Mouse (Mus musculus) stomach, embryonic 16.5 days (tissue): ENCODE results near the gene Ttc23. TPM values are rescaled to one million over a fixed set of nuclear protein-coding genes. Genes with fewer than 3 reads are reported as not detected.

Experiments
- ATAC-seq: fragments of 200-750 bp; cut with Nextera tagmentation; 2 replicates; pipeline ENCODE4 v1.8.0; 2017; ENCODE audit warnings: moderate number of reproducible peaks, moderate TSS enrichment; ENCODE audit not compliant: insufficient read depth, low FRiP score
- H3K27ac ChIP-seq: fragments of 300-500 bp; sonication (generic); 2 replicates; pipeline ENCODE4 v1.5.1; 2014; ENCODE audit warnings: low read length
- H3K27me3 ChIP-seq: fragments of 300-500 bp; sonication (generic); 2 replicates; pipeline ENCODE4 v1.6.1; 2014; ENCODE audit warnings: low read length, control low read depth, mixed read lengths; ENCODE audit not compliant: control insufficient read depth, insufficient read depth
- H3K36me3 ChIP-seq: fragments of 300-500 bp; sonication (generic); 2 replicates; pipeline ENCODE4 v1.6.1; 2014; ENCODE audit warnings: low read length; ENCODE audit not compliant: control insufficient read depth, insufficient read depth
- H3K4me1 ChIP-seq: fragments of 300-500 bp; sonication (generic); 2 replicates; pipeline ENCODE4 v1.6.1; 2014; ENCODE audit warnings: low read length, control low read depth, mixed read lengths; ENCODE audit not compliant: control insufficient read depth, insufficient read depth
- H3K4me2 ChIP-seq: fragments of 300-500 bp; sonication (generic); 2 replicates; pipeline ENCODE4 v1.6.1; 2014; ENCODE audit warnings: low read depth, low read length, mixed read lengths
- H3K4me3 ChIP-seq: fragments of 300-500 bp; sonication (generic); replicated peaks from 2 replicates; pipeline ENCODE4 v1.5.1; 2014; ENCODE audit warnings: mild to moderate bottlenecking, low read length
- H3K9ac ChIP-seq: fragments of 300-500 bp; sonication (generic); 2 replicates; pipeline ENCODE4 v1.6.1; 2014; ENCODE audit warnings: low read length
- H3K9me3 ChIP-seq: fragments of 300-500 bp; sonication (generic); replicated peaks from 2 replicates; pipeline ENCODE4 v1.6.1; 2016; ENCODE audit warnings: low read length, control low read depth; ENCODE audit not compliant: control insufficient read depth
- WGBS: fragments of 180-500 bp; shearing (Covaris S2); extraction: QIAGEN DNeasy Blood & Tissue Kit; methylation state at CpG from one replicate; pipeline ENCODE4 v1.1.7; 2014; 5-methylcytosine and 5-hydroxymethylcytosine counted together
- polyA plus RNA-seq: library from polyadenylated mRNA; unstranded; fragments of >200 nt; fragmentation: Nextera tagmentation; extraction: Ambion mirVana; gene quantifications from 2 replicates; pipeline ENCODE4 v1.2.1, GENCODE M21; 2015

The Ttc23 gene
- polyA plus RNA-seq, 1 experiment from 2014 or later, result 29.8 TPM

GRCm38 (mm10) chr7:67617646-67618045, 29.6 kb upstream of the Ttc23 start:
- Histone ChIP-seq H3K4me1 (no peaks in the 10 kb centered on the region), H3K9ac (no peak overlapping the region), H3K4me3 (no peak overlapping the region), H3K36me3 (no peaks in the 10 kb centered on the region), H3K9me3 (no peaks in the 10 kb centered on the region), H3K4me2 (no peak overlapping the region), H3K27me3 (no peaks in the 10 kb centered on the region), H3K27ac (no peak overlapping the region)
- WGBS, result 91% methylated on average over 10 of the region's 10 CpGs
- no peak for ATAC-seq

- no peaks in the 10 kb centered on the region for H3K36me3 ChIP-seq
- no peaks in the 10 kb centered on the region for H3K27me3 ChIP-seq
- H3K27ac ChIP-seq, result no peak overlapping the region
- no peaks in the 10 kb centered on the region for H3K4me1 ChIP-seq
- 87% methylated on average over 3 of the region's 3 CpGs for WGBS
- H3K4me3 ChIP-seq, result no peak overlapping the region
- ATAC-seq, result no peak
- no peak overlapping the region for H3K9ac ChIP-seq
- no peak overlapping the region for H3K4me2 ChIP-seq
- H3K9me3 ChIP-seq, result no peaks in the 10 kb centered on the region
These were observed 28.9 kb upstream of the Ttc23 start for GRCm38 (mm10) chr7:67618316-67618715.

DNA sequence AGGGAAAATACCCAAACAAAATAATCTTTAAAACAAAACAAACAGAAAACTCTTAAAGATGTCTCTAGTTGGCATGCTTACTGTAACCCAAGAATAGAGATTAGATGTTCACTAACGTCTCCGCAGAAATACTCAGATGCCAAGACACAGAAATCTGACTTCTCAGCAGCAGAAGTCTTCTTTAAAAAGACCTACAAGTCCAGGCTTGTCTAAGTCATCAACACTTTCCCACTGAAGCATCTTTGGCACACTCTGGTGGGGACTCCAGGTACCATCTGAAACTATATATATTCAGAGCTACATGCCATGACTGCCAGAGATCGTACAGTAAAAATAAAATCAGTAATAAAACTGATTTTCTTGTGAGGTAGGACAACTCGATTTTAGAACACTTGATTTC, 27.4 kb upstream of the Ttc23 start:
- Histone ChIP-seq H3K36me3 (no peaks in the 10 kb centered on the region), H3K4me1 (no peaks in the 10 kb centered on the region), H3K9me3 (no peaks in the 10 kb centered on the region), H3K27ac (no peak overlapping the region), H3K9ac (no peak overlapping the region), H3K27me3 (no peaks in the 10 kb centered on the region), H3K4me2 (no peak overlapping the region), H3K4me3 (no peak overlapping the region)
- ATAC-seq, result no peak
- 75% methylated on average over 4 of the region's 4 CpGs for WGBS

DNA sequence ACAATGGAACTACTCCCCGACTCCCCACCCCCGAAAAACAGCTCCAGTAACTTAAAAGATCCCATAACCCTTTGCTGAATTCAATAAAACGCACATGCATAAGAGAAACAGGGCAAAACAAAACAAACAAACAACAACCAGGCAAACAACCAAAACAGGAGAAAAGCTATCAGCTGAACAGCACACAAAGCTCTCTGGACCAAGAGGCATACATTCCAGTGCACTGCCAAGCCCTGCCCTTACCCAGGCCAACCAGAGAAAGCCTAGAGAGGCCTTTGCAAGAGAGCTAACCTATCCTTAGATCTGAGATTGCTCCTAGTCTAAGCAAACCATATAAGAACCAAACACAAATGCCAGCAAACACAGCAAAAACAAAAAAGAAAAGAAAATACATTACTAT, 25.1 kb upstream of the Ttc23 start:
- Histone ChIP-seq H3K4me1 (no peaks in the 10 kb centered on the region), H3K4me3 (no peak overlapping the region), H3K27ac (no peak overlapping the region), H3K4me2 (no peak overlapping the region), H3K9me3 (no peaks in the 10 kb centered on the region), H3K36me3 (no peaks in the 10 kb centered on the region), H3K27me3 (no peaks in the 10 kb centered on the region), H3K9ac (no peak overlapping the region)
- ATAC-seq, result no peak
- WGBS, result 75% methylated on average over 3 of the region's 3 CpGs

DNA sequence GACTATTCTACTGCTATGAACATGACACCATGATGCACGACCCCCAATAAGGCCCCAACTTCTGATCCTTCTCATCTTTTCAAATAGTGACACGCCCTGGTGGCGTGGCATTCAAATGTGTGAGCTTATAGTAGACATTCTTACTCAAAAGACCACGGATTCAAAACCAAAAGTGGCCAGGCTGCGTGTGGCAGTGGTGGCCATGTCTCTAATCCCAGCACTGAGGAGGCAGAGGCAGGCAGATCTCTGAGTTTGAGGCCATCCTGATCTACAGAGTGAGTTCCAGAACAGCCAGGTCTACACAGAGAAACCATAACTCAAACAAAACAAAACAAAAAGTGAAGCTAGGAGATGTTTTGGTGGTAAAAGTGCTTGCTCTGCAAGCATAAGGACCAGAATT, 20.5 kb upstream of the Ttc23 start:
- 0 out of 2 replicates have a peak, but pooled peaks cover 2% of the 10 kb centered on the region for H3K4me1 ChIP-seq
- ATAC-seq, result no peak
- no peaks in the 10 kb centered on the region for H3K36me3 ChIP-seq
- no peaks in the 10 kb centered on the region for H3K9me3 ChIP-seq
- no peak overlapping the region for H3K4me2 ChIP-seq
- 86% methylated on average over 5 of the region's 5 CpGs for WGBS
- H3K27ac ChIP-seq, result no peak overlapping the region
- H3K9ac ChIP-seq, result no peak overlapping the region
- H3K4me3 ChIP-seq, result no peak overlapping the region
- H3K27me3 ChIP-seq, result no peaks in the 10 kb centered on the region

DNA sequence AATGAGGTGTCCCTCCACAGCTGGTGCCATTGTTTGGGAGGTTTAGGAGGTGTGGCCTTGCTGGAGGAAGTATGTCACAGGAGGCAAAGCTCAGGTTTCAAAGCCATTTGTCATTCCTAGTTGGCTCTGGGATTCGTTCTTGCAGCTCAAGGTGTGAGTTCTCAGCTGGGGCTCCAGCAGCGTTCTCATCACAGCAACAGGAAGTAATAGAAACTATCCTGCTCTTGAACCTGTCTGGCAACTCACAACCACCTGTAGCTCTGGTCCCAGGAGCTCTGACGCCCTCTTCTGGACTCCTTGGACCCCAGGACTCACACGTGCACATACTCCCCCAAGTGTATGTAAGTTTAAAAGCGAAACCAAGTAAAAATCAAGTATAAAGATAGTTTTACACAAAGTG, 17.5 kb upstream of the Ttc23 start:
- H3K9me3 ChIP-seq, result no peaks in the 10 kb centered on the region
- H3K4me1 ChIP-seq, result 0 out of 2 replicates have a peak, but pooled peaks cover 2% of the 10 kb centered on the region
- no peak overlapping the region for H3K4me2 ChIP-seq
- H3K4me3 ChIP-seq, result no peak overlapping the region
- no peak overlapping the region for H3K9ac ChIP-seq
- H3K36me3 ChIP-seq, result no peaks in the 10 kb centered on the region
- no peak overlapping the region for H3K27ac ChIP-seq
- ATAC-seq, result no peak
- WGBS, result 49% methylated on average over 5 of the region's 5 CpGs
- H3K27me3 ChIP-seq, result no peaks in the 10 kb centered on the region

DNA sequence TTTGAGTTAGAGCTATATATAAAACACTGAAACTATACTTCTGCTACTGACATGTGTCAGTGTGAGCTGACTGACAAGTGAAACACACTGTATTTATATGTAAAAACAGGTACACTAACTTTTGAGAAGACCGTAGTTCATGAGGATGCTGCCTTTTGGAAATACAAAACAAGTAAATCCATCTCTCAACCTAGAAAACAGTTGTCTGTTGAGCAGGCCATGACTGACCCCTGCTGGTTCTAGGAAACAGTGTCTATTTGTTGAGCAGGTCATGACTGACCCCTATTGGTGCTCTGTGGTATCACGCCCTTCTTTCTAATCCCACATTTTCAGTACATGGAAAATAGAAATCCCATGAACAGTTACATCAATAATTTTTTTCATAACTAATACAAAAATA, 16.4 kb upstream of the Ttc23 start:
- Histone ChIP-seq H3K36me3 (no peaks in the 10 kb centered on the region), H3K9ac (no peak overlapping the region), H3K4me1 (0 out of 2 replicates have a peak, but pooled peaks cover 2% of the 10 kb centered on the region), H3K27ac (no peak overlapping the region), H3K4me2 (no peak overlapping the region), H3K4me3 (no peak overlapping the region), H3K9me3 (no peaks in the 10 kb centered on the region), H3K27me3 (no peaks in the 10 kb centered on the region)
- WGBS, result 17% methylated on average over 2 of the region's 2 CpGs
- ATAC-seq, result no peak

- Histone ChIP-seq H3K36me3 (no peaks in the 10 kb centered on the region), H3K27ac (no peak overlapping the region), H3K4me3 (no peak overlapping the region), H3K4me1 (0 out of 2 replicates have a peak, but pooled peaks cover 2% of the 10 kb centered on the region), H3K27me3 (no peaks in the 10 kb centered on the region), H3K9me3 (no peaks in the 10 kb centered on the region), H3K9ac (no peak overlapping the region), H3K4me2 (no peak overlapping the region)
- no peak for ATAC-seq
- 85% methylated on average over 5 of the region's 5 CpGs for WGBS
These were observed 14.8 kb upstream of the Ttc23 start for GRCm38 (mm10) chr7:67632380-67632779.

DNA sequence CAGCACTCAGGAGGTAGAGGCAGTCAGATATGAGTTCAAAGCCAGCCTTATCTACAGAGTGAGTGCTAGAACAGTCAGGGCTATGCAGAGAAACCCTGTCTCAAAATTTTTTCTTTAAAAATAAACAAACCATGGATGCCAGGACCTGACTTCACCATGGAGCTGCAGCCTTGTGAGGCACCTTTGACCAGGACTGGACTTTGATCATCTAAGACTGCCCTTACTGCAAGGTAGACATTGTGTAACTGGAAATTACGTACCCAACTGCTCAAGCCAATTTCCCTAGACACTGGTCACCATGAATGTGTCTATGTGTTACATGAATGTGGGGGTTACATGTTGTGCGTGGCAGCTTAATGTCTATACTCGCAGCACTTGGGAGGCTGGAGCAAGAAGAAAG, 13.0 kb upstream of the Ttc23 start:
- no peaks in the 10 kb centered on the region for H3K9me3 ChIP-seq
- 89% methylated on average over 3 of the region's 3 CpGs for WGBS
- no peaks in the 10 kb centered on the region for H3K36me3 ChIP-seq
- ATAC-seq, result no peak
- no peak overlapping the region for H3K27ac ChIP-seq
- H3K4me2 ChIP-seq, result no peak overlapping the region
- H3K27me3 ChIP-seq, result no peaks in the 10 kb centered on the region
- no peak overlapping the region for H3K9ac ChIP-seq
- H3K4me3 ChIP-seq, result no peak overlapping the region
- 0 out of 2 replicates have a peak, but pooled peaks cover 2% of the 10 kb centered on the region for H3K4me1 ChIP-seq

- H3K27ac ChIP-seq, result no peak overlapping the region
- 81% methylated on average over 2 of the region's 2 CpGs for WGBS
- no peak overlapping the region for H3K4me3 ChIP-seq
- H3K4me1 ChIP-seq, result no peaks in the 10 kb centered on the region
- H3K9ac ChIP-seq, result no peak overlapping the region
- no peak overlapping the region for H3K4me2 ChIP-seq
- no peaks in the 10 kb centered on the region for H3K27me3 ChIP-seq
- H3K36me3 ChIP-seq, result no peaks in the 10 kb centered on the region
- no peak for ATAC-seq
- H3K9me3 ChIP-seq, result no peaks in the 10 kb centered on the region
These were observed 11.0 kb upstream of the Ttc23 start for GRCm38 (mm10) chr7:67636161-67636560.
